Mouse (Mus musculus): ENCODE measurements at regions not wholly inside any gene's neighbourhood (a gene's known extent, or its start where the extent isn't known, plus 50 kb on each side); places are given as distances from the start of the nearest gene placed in this dataset.

- ChIA-PET POLR2A (no interaction called here), CTCF (interaction anchor here (2.6 kb wide), 1 partner anchor 11 kb away, joined by 9 read pairs; no protein-coding TSS in a partner anchor)
- H3K27me3 ChIP-seq, result no peaks in the 10 kb centered on the region
- ATAC-seq (no peak), DNase-seq (ENCODE audit: low read depth, low spot score) (no peak)
- TF ChIP-seq CTCF (IDR thresholded peaks at IDR 0.05), result no peak
- in situ Hi-C loops (cut with MboI; ENCODE audit: low pct_unique_long_range_greater_than_20kb), result no loop called here
Measured at GRCm38 (mm10) chr1:64318440-64319154, 196.5 kb upstream of the Klf7 start.

GRCm38 (mm10) chr1:64317032-64317636, 195.1 kb upstream of the Klf7 start:
- no peak for TF ChIP-seq CTCF (IDR thresholded peaks at IDR 0.05)
- ChIA-PET CTCF (interaction anchor here (2.6 kb wide), 1 partner anchor 10 kb away, joined by 9 read pairs; no protein-coding TSS in a partner anchor), POLR2A (interaction anchor here (1.4 kb wide), 1 partner anchor 195 kb away, joined by 4 read pairs; the partner anchor contains the start of gene Klf7)
- no peaks in the 10 kb centered on the region for H3K27me3 ChIP-seq
- DNase-seq (ENCODE audit: low read depth, low spot score) (no peak), ATAC-seq (no peak)
- in situ Hi-C loops (cut with MboI; ENCODE audit: low pct_unique_long_range_greater_than_20kb), result no loop called here

GRCm38 (mm10) chr1:64311371-64311770, 189.3 kb upstream of the Klf7 start:
- ATAC-seq, result no peak
- in situ Hi-C loops (cut with MboI; ENCODE audit: low pct_unique_long_range_greater_than_20kb), result no loop called here
- ChIA-PET POLR2A (no interaction called here), CTCF (no interaction called here)
- H3K27me3 ChIP-seq, result no peaks in the 10 kb centered on the region
- TF ChIP-seq CTCF (IDR thresholded peaks at IDR 0.05), result no peak
- DNase-seq (ENCODE audit: low read depth, low spot score), result no peak

- no peaks in the 10 kb centered on the region for H3K27me3 ChIP-seq
- no peak for DNase-seq (ENCODE audit: low read depth, low spot score)
- POLR2A ChIA-PET, result interaction anchor here (0.5 to 0.6 kb wide), 2 partner anchors 23 to 324 kb away, joined by 3 read pairs; no protein-coding TSS in a partner anchor
- CTCF ChIA-PET, result interaction anchor here (1.9 kb wide), 1 partner anchor 17 kb away, joined by 6 read pairs; no protein-coding TSS in a partner anchor
- in situ Hi-C loops (cut with MboI; ENCODE audit: low pct_unique_long_range_greater_than_20kb), result loop anchor here (10.0 kb wide), 1 partner anchor 136 kb away; no protein-coding TSS in a partner anchor
- ATAC-seq, result no peak
- no peak for TF ChIP-seq CTCF (IDR thresholded peaks at IDR 0.05)
Measured at GRCm38 (mm10) chr1:64308560-64308959, 186.5 kb upstream of the Klf7 start.

GRCm38 (mm10) chr1:64308088-64308487, 186.0 kb upstream of the Klf7 start:
- no peak for DNase-seq (ENCODE audit: low read depth, low spot score)
- ChIA-PET POLR2A (interaction anchor here (0.5 to 0.6 kb wide), 2 partner anchors 23 to 324 kb away, joined by 3 read pairs; no protein-coding TSS in a partner anchor), CTCF (interaction anchor here (1.6 to 2.0 kb wide), 3 partner anchors 10 to 17 kb away, joined by 6 to 9 read pairs (median 6); no protein-coding TSS in a partner anchor)
- no peak for TF ChIP-seq CTCF (IDR thresholded peaks at IDR 0.05)
- no peaks in the 10 kb centered on the region for H3K27me3 ChIP-seq
- ATAC-seq, result no peak
- in situ Hi-C loops (cut with MboI; ENCODE audit: low pct_unique_long_range_greater_than_20kb), result loop anchor here (10.0 kb wide), 1 partner anchor 137 kb away; no protein-coding TSS in a partner anchor

- POLR2A ChIA-PET, result interaction anchor here (0.9 to 1.0 kb wide), 2 partner anchors 184 to 205 kb away, joined by 3 read pairs; partner anchors contain the start of gene Klf7
- CTCF ChIA-PET, result interaction anchor here (1.5 kb wide), 1 partner anchor 51 kb away, joined by 3 read pairs; no protein-coding TSS in a partner anchor
- DNase-seq (ENCODE audit: low read depth, low spot score) (peak; percentile 94), ATAC-seq (peak; percentile 96)
- in situ Hi-C loops (cut with MboI; ENCODE audit: low pct_unique_long_range_greater_than_20kb), result loop anchor here (10.0 kb wide), 1 partner anchor 139 kb away; no protein-coding TSS in a partner anchor
- TF ChIP-seq CTCF (IDR thresholded peaks at IDR 0.05), result peak; percentile 37
- no peaks in the 10 kb centered on the region for H3K27me3 ChIP-seq
Measured at GRCm38 (mm10) chr1:64305427-64306213, 183.5 kb upstream of the Klf7 start.

GRCm38 (mm10) chr1:64302833-64303358, 180.8 kb upstream of the Klf7 start:
- POLR2A ChIA-PET, result interaction anchor here (0.6 kb wide), 1 partner anchor 12 kb away, joined by 3 read pairs; no protein-coding TSS in a partner anchor
- DNase-seq (ENCODE audit: low read depth, low spot score), result no peak
- in situ Hi-C loops (cut with MboI; ENCODE audit: low pct_unique_long_range_greater_than_20kb), result loop anchor here (10.0 kb wide), 1 partner anchor 142 kb away; no protein-coding TSS in a partner anchor
- TF ChIP-seq CTCF (IDR thresholded peaks at IDR 0.05), result no peak
- ATAC-seq, result no peak
- H3K27me3 ChIP-seq, result no peaks in the 10 kb centered on the region
- CTCF ChIA-PET, result no interaction called here

- in situ Hi-C loops (cut with MboI; ENCODE audit: low pct_unique_long_range_greater_than_20kb), result loop anchor here (10.0 kb wide), 1 partner anchor 143 kb away; no protein-coding TSS in a partner anchor
- no peak for ATAC-seq
- TF ChIP-seq CTCF (IDR thresholded peaks at IDR 0.05), result no peak
- POLR2A ChIA-PET, result no interaction called here
- no peak for DNase-seq (ENCODE audit: low read depth, low spot score)
- CTCF ChIA-PET, result interaction anchor here (0.7 kb wide), 1 partner anchor 9 kb away, joined by 3 read pairs; no protein-coding TSS in a partner anchor
- no peaks in the 10 kb centered on the region for H3K27me3 ChIP-seq
Measured at GRCm38 (mm10) chr1:64301530-64302061, 179.5 kb upstream of the Klf7 start.

- TF ChIP-seq CTCF (IDR thresholded peaks at IDR 0.05), result no peak
- ChIA-PET POLR2A (no interaction called here), CTCF (interaction anchor here (0.7 kb wide), 1 partner anchor 9 kb away, joined by 3 read pairs; no protein-coding TSS in a partner anchor)
- DNase-seq (ENCODE audit: low read depth, low spot score), result no peak
- ATAC-seq, result no peak
- in situ Hi-C loops (cut with MboI; ENCODE audit: low pct_unique_long_range_greater_than_20kb), result loop anchor here (10.0 kb wide), 1 partner anchor 144 kb away; no protein-coding TSS in a partner anchor
- H3K27me3 ChIP-seq, result no peaks in the 10 kb centered on the region
Measured at GRCm38 (mm10) chr1:64300951-64301529, 179.0 kb upstream of the Klf7 start.
